Mouse (Mus musculus) brain, embryonic 14.5 days (tissue): ENCODE data around the gene Adamts13.

ENCODE experiments used
- CTCF ChIP-seq: fragments of 200-500 bp; IDR thresholded peaks from 2 replicates; pipeline ENCODE4 v1.5.1; 2012; ENCODE audit warnings: inconsistent platforms, mild to moderate bottlenecking, moderate library complexity, borderline replicate concordance; ENCODE audit not compliant: insufficient read depth, insufficient read length; ENCODE audit errors: extremely low read depth
- POLR2A ChIP-seq: fragments of 200-500 bp; IDR thresholded peaks from 2 replicates; pipeline ENCODE4 v1.6.1; 2012; ENCODE audit warnings: mild to moderate bottlenecking, inconsistent platforms, borderline replicate concordance; ENCODE audit not compliant: poor library complexity, insufficient read depth, insufficient read length, severe bottlenecking; ENCODE audit errors: extremely low read depth

- no peak for TF ChIP-seq CTCF
- TF ChIP-seq POLR2A = no peak
These were observed 21.8 kb upstream of the Adamts13 start for GRCm38 (mm10) chr2:26951346-26951905.
